Mouse (Mus musculus): ENCODE data around the gene Calr4.

Calr4 gene

DNA sequence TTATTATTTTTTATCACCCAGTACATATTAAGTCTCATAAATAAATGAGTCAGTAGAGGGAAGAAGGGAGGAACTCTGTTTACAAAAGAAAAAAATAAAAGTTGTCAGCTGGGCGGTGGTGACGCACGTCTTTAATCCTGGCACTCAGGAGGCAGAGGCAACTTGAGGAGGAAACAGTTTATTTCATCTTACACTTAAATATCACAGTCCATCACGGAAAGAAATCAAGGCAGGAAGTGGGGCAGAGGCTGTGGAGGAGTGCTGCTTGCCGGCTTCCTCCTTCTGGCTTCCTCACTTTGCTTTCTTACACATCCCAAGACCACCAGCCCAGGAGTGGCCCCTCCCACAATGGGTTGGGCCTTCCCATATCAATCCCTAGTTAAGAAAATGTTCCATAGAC, 8.2 kb upstream of the Calr4 start:
- in situ Hi-C loops (cut with MboI; ENCODE audit: low pct_unique_long_range_greater_than_20kb in 1 of 2, low sequenced_read_pairs in 2 of 2, unreplicated experiment in 1 of 2) = no loop called here

DNA sequence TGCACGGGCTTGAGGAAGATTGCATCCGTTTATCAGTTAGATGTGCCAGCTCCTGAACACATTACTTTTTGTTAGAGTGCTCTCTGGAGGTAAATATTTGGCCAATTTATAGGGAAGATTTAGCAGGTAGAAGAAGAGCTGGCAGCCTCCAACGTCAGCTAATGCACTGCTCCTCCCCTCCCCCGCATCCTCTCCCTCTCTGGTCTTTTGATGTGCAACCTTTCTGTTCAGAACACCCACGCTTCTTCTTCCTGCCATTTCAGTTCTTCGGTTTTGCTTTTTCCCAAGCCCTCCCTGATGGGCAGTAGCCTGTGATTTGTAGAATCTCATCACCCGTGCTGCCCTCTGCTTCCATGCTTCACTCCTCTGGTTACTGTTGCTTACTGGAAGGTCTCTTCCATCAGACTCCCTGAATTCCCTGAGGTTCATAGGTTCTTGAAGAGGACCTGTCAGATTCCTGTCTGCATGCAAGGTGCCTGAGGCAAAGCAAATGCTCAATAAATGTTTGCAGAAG, 4.5 kb upstream of the Calr4 start:
- in situ Hi-C loops (cut with MboI; ENCODE audit: low pct_unique_long_range_greater_than_20kb in 1 of 2, low sequenced_read_pairs in 2 of 2, unreplicated experiment in 1 of 2) = no loop called here

DNA sequence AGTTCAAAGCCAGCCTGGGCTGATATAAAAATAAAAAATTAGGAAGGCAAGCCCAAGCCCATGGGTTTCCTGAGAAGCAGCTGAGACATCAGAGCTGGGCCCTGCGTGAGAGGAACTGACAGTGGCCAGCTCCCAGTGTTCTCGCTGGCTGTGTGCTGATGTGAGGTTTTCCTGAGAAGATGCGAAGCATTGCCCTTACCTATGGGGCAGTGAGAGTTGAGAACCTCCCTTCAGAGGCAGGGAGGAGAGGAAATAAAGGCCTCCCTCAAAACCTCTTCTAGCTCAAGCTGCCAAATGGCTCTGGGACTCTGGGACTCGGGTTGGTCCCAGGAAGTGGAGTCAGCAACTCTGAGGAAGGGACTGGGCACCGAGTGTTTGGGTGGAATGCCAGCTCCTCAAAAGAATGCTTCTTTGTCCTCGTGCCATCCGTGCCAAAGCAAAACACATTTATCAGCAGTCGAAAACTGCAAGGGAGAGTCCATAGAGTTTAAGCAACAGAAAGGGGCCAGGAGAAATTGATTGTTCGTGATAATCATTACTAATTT, 593 bp downstream of the Calr4 start:
- in situ Hi-C loops (cut with MboI; ENCODE audit: low pct_unique_long_range_greater_than_20kb in 1 of 2, low sequenced_read_pairs in 2 of 2, unreplicated experiment in 1 of 2) = no loop called here

DNA sequence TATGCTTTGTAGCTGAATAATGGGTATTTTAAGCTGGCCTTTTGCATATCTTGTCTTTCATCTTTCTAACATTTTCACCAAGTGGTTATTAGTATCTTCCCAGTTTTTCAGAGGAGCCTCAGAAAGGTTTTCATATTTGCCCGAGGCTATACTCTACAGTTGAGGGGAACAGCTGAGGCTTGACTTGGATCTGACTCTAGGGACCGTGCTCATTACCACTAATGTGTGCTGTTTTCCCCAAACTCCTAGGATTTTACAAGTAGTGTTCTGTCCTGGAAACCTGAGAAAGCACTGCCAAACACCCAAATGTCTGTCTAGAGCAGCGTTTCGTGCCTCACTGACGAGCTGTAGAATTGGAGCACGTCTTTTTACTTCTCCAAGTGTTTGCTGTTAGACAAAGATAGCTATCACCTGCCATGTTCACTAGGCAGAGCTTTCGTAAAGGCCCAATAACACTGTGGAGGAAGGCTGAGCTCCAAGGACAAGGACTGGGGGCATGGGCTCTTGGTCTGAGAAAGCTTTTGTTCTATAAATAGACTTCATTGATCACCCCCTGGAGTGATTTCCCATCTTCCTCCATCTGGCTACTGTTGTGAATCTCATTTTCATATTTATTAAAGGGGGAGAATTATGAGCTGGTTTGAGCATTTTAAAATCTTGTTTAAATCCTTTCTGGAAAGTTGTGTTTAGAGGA, 2.0 kb downstream of the Calr4 start:
- in situ Hi-C loops (cut with MboI; ENCODE audit: low pct_unique_long_range_greater_than_20kb in 1 of 2, low sequenced_read_pairs in 2 of 2, unreplicated experiment in 1 of 2) = no loop called here

DNA sequence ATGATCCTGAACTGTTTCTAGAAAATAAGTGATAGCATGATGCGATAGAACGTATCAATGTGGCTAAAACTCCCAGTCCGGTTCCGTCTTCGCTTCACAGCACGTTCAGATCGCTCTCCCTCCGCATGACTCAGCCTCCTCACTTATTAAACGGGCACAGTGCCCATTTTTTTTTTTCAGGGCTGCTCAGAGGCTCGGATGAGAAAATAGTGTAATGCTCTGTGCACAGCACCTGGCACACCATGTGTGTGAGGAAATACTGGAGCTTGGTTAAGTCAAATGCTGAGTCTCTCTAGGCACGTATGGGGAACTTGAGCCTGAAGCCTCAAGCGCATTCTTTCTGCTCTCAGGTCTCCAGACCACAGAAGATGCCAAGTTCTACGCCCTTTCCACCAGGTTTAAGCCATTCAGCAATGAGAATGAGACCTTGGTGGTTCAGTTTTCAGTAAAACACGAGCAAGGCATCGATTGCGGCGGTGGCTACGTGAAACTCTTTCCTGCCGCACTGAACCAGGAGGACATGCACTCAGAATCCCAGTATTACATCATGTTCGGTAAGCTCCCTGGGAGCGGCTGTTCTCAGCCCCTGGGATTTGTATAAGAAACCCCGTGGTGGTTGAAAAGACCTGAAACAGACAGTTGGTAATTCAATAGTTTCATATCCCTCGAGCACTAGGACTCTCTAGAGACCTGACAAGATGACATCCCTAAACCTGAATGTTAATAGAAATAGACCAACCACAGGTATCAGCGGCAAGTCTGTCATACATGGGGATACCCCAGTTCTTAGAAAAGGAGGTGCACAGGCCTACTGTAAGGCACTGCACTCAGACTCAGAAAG, 4.4 kb downstream of the Calr4 start:
- in situ Hi-C loops (cut with MboI; ENCODE audit: low pct_unique_long_range_greater_than_20kb in 1 of 2, low sequenced_read_pairs in 2 of 2, unreplicated experiment in 1 of 2) = no loop called here

DNA sequence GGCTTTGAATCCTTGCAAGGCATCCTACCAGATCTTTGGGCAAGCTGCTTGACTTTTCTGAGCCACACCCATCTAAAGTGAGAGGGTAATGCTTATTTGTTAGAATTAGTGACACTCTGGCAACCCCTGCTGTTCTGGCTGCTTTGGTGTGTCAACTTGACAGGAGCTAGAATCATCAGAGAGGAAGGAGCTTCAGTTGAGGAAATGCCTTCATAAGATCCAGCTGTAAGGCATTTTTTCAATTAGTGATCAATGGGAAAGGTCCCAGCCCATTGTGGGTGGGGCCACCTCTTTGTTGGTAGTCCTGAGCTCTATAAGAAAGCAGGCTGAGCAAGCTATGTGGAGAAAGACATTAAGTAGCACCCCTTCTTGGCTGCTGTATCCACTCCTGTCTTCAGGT, 6.9 kb downstream of the Calr4 start:
- in situ Hi-C loops (cut with MboI; ENCODE audit: low pct_unique_long_range_greater_than_20kb in 1 of 2, low sequenced_read_pairs in 2 of 2, unreplicated experiment in 1 of 2) = no loop called here

DNA sequence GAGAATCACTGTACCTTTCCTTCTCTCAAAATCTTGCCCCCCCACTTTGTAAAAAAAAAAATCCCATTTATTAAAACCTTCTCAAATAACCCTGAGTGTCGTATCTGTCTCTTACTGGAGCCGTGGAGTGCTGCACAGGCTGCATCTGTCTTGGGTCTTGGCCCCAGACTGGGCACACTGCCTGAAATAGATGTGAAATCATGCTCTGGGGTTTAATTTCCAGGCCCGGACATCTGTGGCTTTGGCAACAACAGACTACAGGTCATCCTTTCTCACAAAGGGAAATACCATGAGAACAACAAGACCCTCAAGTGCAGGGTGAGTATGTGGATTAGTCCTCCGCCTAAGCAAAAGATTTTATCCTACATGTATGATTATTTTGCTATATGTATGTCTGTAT, 7.6 kb downstream of the Calr4 start:
- in situ Hi-C loops (cut with MboI; ENCODE audit: low pct_unique_long_range_greater_than_20kb in 1 of 2, low sequenced_read_pairs in 2 of 2, unreplicated experiment in 1 of 2) = no loop called here

DNA sequence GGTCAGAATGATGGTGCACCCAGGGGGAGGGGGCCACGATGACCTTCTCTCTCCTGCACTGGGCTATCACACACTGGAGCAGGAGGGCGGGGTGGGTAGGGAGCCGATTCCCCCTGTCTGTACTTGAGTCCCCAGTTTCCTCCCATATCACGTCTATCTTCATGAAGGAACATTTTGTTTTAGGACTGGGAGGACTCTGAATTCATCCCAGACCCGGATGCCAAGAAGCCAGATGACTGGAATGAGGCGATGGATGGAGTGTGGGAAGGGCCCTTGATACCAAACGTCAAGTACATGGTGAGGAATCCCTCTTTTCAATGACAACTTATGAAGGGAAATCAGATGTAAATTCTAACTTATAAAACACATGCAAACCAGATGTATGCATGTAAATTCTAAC, 10.2 kb downstream of the Calr4 start:
- in situ Hi-C loops (cut with MboI; ENCODE audit: low pct_unique_long_range_greater_than_20kb in 1 of 2, low sequenced_read_pairs in 2 of 2, unreplicated experiment in 1 of 2) = no loop called here

DNA sequence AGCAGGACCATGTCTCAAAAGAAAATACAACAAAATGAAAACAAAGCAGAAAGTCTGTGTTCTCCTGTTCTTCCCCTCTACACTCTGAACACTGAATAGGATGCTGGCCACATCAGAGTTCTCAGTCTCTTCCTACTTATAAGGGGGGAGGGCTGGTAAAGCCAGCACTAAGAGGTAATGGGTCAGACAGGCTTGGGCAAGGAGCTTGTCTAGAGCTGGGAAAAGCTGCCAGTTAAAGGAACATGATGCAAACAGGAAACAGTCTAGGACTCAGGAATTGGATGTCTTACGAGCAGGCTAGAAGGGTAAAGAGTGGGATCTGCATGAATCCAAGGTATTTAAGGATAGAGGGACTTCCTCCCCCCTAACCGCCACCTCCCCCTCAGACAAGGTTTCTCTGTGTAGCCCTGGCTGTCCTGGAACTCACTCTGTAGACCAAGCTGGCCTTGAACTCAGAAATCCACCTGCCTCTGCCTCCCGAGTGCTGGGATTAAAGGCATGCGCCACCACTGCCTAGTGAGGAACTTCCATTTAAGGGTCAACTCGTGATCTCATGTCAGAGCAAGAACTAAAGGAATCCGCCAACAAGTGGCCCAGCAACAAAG, 10.8 kb downstream of the Calr4 start:
- in situ Hi-C loops (cut with MboI; ENCODE audit: low pct_unique_long_range_greater_than_20kb in 1 of 2, low sequenced_read_pairs in 2 of 2, unreplicated experiment in 1 of 2) = no loop called here

DNA sequence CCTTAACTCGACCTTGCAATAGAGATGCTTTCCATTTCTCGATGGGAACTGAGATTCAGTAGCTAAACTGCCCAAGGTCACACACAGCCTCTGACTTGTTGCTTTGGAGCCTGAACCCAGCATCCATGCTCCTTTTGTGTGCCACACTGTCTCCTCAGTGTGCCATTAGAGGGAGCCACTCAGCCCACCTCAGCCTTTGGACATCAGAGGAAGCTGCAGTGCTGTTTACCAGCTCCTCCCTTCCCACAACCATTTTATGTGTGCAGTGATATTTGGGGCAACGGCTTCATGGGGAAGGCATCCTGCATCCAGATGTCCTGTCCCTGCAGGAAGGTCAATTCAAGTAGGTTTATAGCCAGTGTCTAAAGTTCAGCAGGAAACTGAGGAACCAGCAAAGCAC, 17.3 kb downstream of the Calr4 start:
- in situ Hi-C loops (cut with MboI; ENCODE audit: low pct_unique_long_range_greater_than_20kb in 1 of 2, low sequenced_read_pairs in 2 of 2, unreplicated experiment in 1 of 2) = no loop called here

DNA sequence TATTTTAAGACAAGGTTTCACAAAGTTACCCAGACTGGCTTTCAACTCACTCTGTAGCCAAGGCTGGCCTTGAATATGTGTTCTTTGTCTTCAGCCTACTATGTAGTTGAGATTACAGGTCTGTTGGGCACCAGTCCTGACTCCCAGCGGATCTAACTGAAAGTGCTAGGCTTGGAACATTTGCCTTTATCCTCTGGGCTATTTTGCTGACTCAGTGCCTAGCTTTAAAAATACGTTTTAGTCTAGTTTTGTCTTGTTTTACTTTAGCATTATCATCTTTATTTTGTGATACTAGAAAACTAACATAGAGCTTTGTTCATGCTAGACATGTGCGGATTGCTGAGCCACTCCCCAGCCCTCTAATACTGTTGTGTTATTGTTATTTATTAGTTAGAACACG, 17.9 kb downstream of the Calr4 start:
- in situ Hi-C loops (cut with MboI; ENCODE audit: low pct_unique_long_range_greater_than_20kb in 1 of 2, low sequenced_read_pairs in 2 of 2, unreplicated experiment in 1 of 2) = no loop called here

DNA sequence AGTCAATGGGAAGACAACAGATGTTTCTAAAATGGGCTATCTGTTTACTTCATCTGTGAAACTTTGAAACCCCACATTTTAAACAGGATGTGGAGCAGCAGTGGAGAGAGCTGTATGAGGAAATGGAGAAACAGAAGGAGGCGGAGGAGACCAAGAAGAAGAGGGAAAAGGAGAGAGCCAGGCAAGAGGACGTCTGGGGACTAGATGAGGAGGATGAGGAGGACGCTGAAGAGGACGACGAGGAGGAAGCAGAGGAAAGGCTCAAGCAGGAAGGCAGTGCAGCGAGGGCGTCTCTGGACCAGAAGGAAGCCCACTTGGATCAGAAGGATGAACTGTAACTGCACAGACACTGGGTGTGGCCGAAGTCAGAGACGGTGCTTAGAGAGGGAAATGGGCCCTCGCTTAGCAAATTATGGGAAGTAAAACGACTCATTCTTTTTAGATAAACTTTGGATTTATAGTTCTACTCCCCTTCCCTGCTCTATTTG, 19.4 kb downstream of the Calr4 start:
- in situ Hi-C loops (cut with MboI; ENCODE audit: low pct_unique_long_range_greater_than_20kb in 1 of 2, low sequenced_read_pairs in 2 of 2, unreplicated experiment in 1 of 2) = no loop called here

DNA sequence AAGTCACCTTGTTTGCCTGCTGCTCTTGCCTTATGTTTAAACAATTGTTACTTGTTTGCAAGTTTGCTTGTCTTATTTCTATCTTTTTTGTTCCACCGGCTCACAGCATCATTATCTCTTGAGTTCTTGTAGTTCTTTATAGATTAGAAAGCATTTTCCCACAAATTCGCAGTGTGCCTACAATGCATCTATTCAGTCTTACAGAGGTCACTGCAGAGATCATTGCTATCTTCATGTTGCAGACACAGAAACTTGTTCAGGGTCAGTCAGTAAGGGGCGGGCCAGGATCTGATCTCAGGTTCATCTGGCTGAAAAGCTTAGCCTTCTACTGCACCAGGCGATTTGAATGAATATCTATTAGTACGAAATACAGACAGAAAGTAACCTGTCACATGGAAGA, 20.2 kb downstream of the Calr4 start:
- in situ Hi-C loops (cut with MboI; ENCODE audit: low pct_unique_long_range_greater_than_20kb in 1 of 2, low sequenced_read_pairs in 2 of 2, unreplicated experiment in 1 of 2) = no loop called here

DNA sequence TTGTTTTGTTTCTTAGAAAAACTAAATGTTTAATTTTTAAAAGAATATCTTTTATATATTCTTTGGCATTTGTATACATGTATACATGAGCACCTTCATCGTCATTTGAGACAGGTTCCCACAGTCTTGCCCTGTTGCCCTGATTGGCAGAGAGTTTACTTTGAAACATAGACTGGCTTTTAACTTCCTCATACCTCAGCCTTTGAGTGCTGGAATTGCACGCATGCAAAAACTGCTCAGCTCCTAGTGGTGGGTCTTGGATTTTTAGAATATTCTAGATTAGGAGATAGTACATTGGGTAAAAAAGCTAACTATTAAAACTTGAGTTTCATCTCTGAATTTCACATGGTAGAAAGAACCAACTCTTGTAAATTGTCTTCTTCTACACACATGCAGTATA, 21.0 kb downstream of the Calr4 start:
- in situ Hi-C loops (cut with MboI; ENCODE audit: low pct_unique_long_range_greater_than_20kb in 1 of 2, low sequenced_read_pairs in 2 of 2, unreplicated experiment in 1 of 2) = no loop called here

DNA sequence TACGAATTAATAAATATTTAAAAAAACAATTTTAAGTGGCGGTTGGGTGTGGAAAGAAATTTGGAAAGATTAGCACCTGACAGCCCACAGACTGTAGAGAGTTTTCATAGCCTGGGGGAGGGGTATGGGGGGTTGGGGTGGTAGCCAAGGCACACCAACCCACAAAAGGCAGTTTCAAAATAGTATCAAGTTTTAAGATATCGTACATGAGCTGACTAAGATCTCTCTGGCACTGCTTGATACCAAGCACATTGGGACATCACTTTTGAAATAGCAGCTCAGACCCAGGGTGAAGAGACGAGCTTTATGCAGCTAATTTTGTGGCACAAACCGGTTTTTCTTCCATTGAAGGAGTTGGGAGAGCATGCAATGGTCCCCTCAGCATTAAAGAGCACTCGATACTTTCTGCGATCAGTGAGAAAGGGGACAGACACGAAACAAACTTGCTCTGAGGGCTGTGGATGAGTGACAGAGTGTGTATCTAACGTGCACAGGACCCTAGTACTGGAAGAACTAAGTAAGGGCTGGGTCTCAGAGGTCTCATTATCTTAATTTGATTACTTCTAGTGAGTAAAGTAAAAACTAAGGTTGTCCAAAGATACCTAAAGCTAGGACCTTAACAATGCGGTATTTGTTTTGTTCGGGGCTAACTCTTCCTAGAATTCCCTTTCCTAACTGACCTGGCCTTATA, 21.6 kb downstream of the Calr4 start:
- in situ Hi-C loops (cut with MboI; ENCODE audit: low pct_unique_long_range_greater_than_20kb in 1 of 2, low sequenced_read_pairs in 2 of 2, unreplicated experiment in 1 of 2) = no loop called here

DNA sequence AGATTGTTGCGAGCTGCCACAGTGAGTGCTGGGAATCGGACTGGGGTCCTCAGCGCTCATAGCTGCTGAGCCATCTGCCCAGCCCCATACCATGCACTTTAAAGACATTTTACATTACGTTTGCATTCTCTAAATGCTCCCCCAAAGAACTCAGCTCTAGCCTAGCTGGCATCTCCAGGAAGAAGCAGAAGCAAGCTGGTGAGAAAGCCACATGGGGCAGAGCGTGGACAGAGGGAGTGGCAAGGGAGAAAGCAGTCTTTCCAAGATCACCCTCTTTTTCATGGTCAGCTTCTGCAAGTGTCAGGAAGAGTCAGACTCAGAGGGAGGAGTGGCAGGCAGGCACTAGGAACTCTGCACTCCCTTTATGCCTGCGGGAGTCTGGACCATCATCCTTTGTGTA, 22.5 kb downstream of the Calr4 start:
- in situ Hi-C loops (cut with MboI; ENCODE audit: low pct_unique_long_range_greater_than_20kb in 1 of 2, low sequenced_read_pairs in 2 of 2, unreplicated experiment in 1 of 2) = no loop called here

DNA sequence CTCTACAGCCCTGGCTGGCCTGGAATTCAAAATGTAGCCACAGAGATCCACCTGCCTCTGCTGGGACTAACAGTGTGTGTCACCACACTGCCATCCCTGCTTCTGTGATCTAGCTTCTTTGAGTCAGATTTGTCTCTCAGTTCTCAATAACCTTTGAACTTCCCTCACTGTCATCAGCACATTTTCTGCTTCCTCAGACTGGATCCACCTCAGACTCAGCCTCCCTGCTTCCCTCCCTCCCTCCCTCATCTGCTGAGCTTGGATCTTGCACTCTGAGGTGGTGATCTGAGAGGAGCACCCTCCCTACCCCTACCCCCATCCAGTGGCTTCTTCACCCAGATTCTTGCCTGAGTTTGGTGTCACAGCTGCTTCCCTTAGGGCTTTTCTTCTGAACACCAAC, 23.4 kb downstream of the Calr4 start:
- in situ Hi-C loops (cut with MboI; ENCODE audit: low pct_unique_long_range_greater_than_20kb in 1 of 2, low sequenced_read_pairs in 2 of 2, unreplicated experiment in 1 of 2) = no loop called here

DNA sequence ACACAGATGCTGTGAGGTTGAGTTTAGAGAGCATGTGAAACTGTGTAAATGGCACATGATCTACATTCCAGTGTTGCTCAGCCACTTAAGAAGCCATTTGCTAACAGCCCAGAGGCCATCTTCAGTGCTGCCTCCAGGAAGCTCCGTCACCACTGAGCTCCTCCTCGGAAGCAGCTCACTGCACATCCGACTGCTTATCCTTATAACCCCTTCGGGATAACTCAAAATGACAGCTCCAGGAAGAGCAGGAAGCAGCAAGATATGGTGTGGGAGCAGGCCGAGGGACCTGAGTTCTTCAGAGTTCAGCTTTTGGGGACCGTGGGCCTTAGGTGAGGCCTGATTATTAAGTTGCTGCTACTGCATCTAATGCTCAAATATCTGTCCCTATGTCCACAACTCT, 27.8 kb downstream of the Calr4 start:
- in situ Hi-C loops (cut with MboI; ENCODE audit: low pct_unique_long_range_greater_than_20kb in 1 of 2, low sequenced_read_pairs in 2 of 2, unreplicated experiment in 1 of 2) = no loop called here

DNA sequence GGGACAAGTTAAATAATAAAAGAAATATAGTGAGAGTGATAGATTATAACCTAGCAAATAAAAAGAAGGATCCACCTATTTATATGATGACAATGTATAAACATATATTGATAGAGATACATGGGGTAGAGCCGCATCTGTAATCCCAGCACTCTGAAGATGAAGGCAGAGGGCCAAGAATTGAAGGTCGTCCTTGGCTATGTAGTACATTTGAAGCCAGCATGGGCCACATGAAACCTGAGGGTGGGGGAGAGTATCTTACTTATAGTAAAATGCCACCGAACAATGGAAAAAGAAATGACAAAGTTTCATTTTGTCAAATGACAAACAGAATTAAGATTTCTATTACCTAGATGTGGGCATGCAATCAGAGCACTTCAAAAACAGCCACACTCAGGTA, 31.8 kb downstream of the Calr4 start:
- in situ Hi-C loops (cut with MboI; ENCODE audit: low pct_unique_long_range_greater_than_20kb in 1 of 2, low sequenced_read_pairs in 2 of 2, unreplicated experiment in 1 of 2) = no loop called here
